Mouse (Mus musculus): Measurements from ENCODE around the gene Rpl23a. TPM values are rescaled to one million over a fixed set of nuclear protein-coding genes. Genes with fewer than 3 reads are reported as not detected.
A peak's percentile ranks its signal among the peaks of the same experiment; 100 is the strongest.
"Not testable (repeated sequence)": the region's sequence is repeated elsewhere in the genome, so short reads cannot be mapped to it uniquely, and the experiment has no call there.

The Rpl23a gene
- polyA plus RNA-seq, 1 experiment from 2014 or later = 1,746 TPM

DNA sequence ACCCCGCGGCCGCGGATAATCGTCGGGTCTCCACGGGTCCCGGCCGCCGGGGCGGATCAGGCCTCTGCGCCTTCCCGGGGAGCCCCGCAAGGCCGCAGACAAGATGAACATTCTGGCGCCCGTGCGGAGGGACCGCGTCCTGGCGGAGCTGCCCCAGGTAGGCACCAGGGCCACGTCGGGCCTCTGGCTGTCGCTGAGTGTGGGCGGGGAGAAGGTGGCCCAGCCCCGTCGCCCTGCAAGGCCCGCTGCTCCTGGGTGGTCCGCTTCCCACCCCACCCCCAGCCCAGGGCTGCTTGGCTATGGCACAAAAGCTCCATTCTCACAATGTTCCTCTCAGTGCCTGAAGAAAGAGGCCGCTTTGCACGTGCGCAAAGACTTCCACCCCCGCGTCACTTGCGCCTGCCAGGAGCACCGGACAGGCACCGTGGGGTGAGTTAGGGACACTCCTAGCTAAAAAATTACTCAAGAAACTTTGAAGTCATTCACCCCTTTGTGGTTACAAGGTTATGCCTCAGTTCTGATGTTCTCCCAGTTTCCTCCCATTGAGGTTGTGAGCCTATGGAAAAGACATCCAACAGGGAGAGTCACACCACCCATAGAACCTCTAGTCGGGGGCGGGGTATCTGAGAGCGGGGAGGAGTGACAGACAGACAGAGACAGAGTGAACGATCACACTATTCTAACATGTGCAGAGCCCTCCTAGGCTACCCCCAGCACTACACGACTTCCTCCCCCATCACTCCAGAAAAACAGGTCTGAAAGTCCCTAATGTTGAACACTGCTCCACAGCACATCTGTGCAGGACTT, 6.1 kb upstream of the Rpl23a start:
- Histone ChIP-seq H3K36me3 (ENCODE audit: control insufficient read depth, insufficient read depth, low read length) (peaks cover 33% of the 10 kb centered on the region), H3K4me3 (ENCODE audit: low read depth, low read length) (peak overlapping the region; percentile 69), H3K4me1 (ENCODE audit: control insufficient read depth, insufficient read depth, low read length) (peaks cover 19% of the 10 kb centered on the region), H3K9ac (ENCODE audit: low read depth, low read length) (peak overlapping the region; percentile 94), H3K4me2 (ENCODE audit: low read depth, low read length) (peak overlapping the region; percentile 70), H3K27me3 (replicated peaks; ENCODE audit: control insufficient read depth, insufficient read depth, low read length) (no peaks in the 10 kb centered on the region), H3K27ac (replicated peaks; ENCODE audit: low read depth, low read length) (peak overlapping the region; percentile 98), H3K9me3 (ENCODE audit: control insufficient read depth, low read length) (no peaks in the 10 kb centered on the region)
- under 1% methylated on average over 35 of the region's 42 CpGs for WGBS
- ATAC-seq (ENCODE audit: low read depth) (peak; percentile 83), DNase-seq (ENCODE audit: low spot score) (peak; percentile 94)

GRCm38 (mm10) chr11:78188331-78189233, 5.2 kb upstream of the Rpl23a start, which contains the start of gene Rab34:
Gene Rab34 (plus strand): TSS chr11:78188430.
- WGBS = 0% methylated on average over 38 of the region's 80 CpGs
- DNase-seq (ENCODE audit: low spot score) (peak; percentile 96), ATAC-seq (ENCODE audit: low read depth) (peak; percentile 91)
- peak within 1 kb of the TSS; percentile 70 for H3K4me2 ChIP-seq (ENCODE audit: low read depth, low read length)
- H3K9ac ChIP-seq (ENCODE audit: low read depth, low read length) = peak within 1 kb of the TSS; percentile 94
- peaks cover 20% of the 10 kb centered on the region for H3K4me1 ChIP-seq (ENCODE audit: control insufficient read depth, insufficient read depth, low read length)
- peaks cover 33% of the 10 kb centered on the region for H3K36me3 ChIP-seq (ENCODE audit: control insufficient read depth, insufficient read depth, low read length)
- H3K4me3 ChIP-seq (ENCODE audit: low read depth, low read length) = peak within 1 kb of the TSS; percentile 69
- no peaks in the 10 kb centered on the region for H3K27me3 ChIP-seq (replicated peaks; ENCODE audit: control insufficient read depth, insufficient read depth, low read length)
- no peaks in the 10 kb centered on the region for H3K9me3 ChIP-seq (ENCODE audit: control insufficient read depth, low read length)
- H3K27ac ChIP-seq (replicated peaks; ENCODE audit: low read depth, low read length) = peak within 1 kb of the TSS; percentile 98

- H3K4me3 ChIP-seq (ENCODE audit: low read depth, low read length); H3K27me3 ChIP-seq (replicated peaks; ENCODE audit: control insufficient read depth, insufficient read depth, low read length); ATAC-seq (ENCODE audit: low read depth); DNase-seq (ENCODE audit: low spot score); H3K9ac ChIP-seq (ENCODE audit: low read depth, low read length); H3K9me3 ChIP-seq (ENCODE audit: control insufficient read depth, low read length); H3K4me2 ChIP-seq (ENCODE audit: low read depth, low read length); H3K27ac ChIP-seq (replicated peaks; ENCODE audit: low read depth, low read length): not testable (repeated sequence)
- WGBS = 93% methylated on average over 6 of the region's 6 CpGs
- H3K4me1 ChIP-seq (ENCODE audit: control insufficient read depth, insufficient read depth, low read length) = peaks cover 20% of the 10 kb centered on the region
- H3K36me3 ChIP-seq (ENCODE audit: control insufficient read depth, insufficient read depth, low read length) = peaks cover 29% of the 10 kb centered on the region
Measured at GRCm38 (mm10) chr11:78184702-78185101, 1.3 kb upstream of the Rpl23a start.

DNA sequence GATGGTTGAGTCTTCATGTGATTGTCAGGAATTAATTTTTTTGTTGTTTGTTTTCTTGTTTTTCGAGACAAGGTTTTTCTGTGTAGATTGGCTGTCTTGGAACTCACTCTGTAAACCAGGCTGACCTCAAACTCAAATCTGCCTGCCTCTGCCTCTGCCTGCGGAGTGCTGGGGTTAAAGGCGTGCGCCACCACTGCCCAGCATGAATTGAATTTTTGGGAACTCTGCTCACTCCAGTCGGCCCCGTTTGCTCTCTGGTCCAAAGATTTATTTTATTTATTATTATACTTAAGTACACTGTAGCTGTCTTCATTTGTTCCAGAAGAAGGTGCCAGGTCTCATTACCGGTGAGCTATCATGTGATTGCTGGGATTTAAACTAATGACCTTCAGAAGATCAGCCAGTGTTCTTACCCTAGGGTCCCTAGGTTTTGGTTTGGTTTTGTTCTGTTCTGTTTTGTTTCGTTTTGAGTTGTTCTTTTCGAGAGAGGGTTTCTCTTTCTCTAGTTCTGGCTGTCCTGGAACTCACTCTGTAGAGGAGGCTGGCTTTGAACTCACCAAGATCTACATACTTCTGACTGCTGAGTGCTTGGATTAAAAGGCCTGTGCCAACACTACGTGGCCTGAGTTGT, 615 bp upstream of the Rpl23a start:
- Histone ChIP-seq H3K9me3 (ENCODE audit: control insufficient read depth, low read length) (no peaks in the 10 kb centered on the region), H3K27ac (replicated peaks; ENCODE audit: low read depth, low read length) (peak overlapping the region; percentile 49), H3K27me3 (replicated peaks; ENCODE audit: control insufficient read depth, insufficient read depth, low read length) (no peaks in the 10 kb centered on the region), H3K9ac (ENCODE audit: low read depth, low read length) (peak overlapping the region; percentile 36; the same call in 1 of the 2 replicates), H3K4me1 (ENCODE audit: control insufficient read depth, insufficient read depth, low read length) (peaks cover 22% of the 10 kb centered on the region), H3K4me2 (ENCODE audit: low read depth, low read length) (peak overlapping the region; percentile 47), H3K4me3 (ENCODE audit: low read depth, low read length) (peak overlapping the region; percentile 83), H3K36me3 (ENCODE audit: control insufficient read depth, insufficient read depth, low read length) (peaks cover 33% of the 10 kb centered on the region)
- DNase-seq (ENCODE audit: low spot score) (no peak), ATAC-seq (ENCODE audit: low read depth) (no peak)
- 50% methylated on average over 10 of the region's 10 CpGs for WGBS

DNA sequence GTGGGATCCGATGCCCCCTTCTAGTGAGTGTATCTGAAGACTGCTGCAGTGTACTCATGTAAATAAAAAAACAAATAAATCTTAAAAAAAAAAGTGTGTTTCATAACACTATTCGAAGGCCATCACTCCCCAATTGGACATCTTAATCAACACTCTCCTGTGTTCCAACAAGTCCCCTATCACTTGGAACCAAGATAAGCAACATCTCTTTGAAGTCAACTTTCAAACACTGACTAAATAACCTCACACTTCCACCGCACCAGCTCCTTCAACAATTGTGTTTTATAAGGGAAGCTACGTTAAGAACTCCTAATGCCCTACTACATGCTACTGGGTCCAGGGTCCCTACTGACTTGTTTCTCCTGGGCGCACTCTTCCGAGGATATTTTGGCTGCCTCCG, 934 bp downstream of the Rpl23a start:
- Histone ChIP-seq H3K27me3 (replicated peaks; ENCODE audit: control insufficient read depth, insufficient read depth, low read length) (no peaks in the 10 kb centered on the region), H3K9ac (ENCODE audit: low read depth, low read length) (peak overlapping the region; percentile 91), H3K27ac (replicated peaks; ENCODE audit: low read depth, low read length) (0 out of 2 replicates have a peak overlapping the region, but pooled peaks have one; percentile 91), H3K4me3 (ENCODE audit: low read depth, low read length) (peak overlapping the region; percentile 83), H3K36me3 (ENCODE audit: control insufficient read depth, insufficient read depth, low read length) (peaks cover 33% of the 10 kb centered on the region), H3K9me3 (ENCODE audit: control insufficient read depth, low read length) (no peaks in the 10 kb centered on the region), H3K4me2 (ENCODE audit: low read depth, low read length) (peak overlapping the region; percentile 98), H3K4me1 (ENCODE audit: control insufficient read depth, insufficient read depth, low read length) (peaks cover 19% of the 10 kb centered on the region)
- 10% methylated on average over 7 of the region's 7 CpGs for WGBS
- DNase-seq (ENCODE audit: low spot score) = no peak
- no peak for ATAC-seq (ENCODE audit: low read depth)

DNA sequence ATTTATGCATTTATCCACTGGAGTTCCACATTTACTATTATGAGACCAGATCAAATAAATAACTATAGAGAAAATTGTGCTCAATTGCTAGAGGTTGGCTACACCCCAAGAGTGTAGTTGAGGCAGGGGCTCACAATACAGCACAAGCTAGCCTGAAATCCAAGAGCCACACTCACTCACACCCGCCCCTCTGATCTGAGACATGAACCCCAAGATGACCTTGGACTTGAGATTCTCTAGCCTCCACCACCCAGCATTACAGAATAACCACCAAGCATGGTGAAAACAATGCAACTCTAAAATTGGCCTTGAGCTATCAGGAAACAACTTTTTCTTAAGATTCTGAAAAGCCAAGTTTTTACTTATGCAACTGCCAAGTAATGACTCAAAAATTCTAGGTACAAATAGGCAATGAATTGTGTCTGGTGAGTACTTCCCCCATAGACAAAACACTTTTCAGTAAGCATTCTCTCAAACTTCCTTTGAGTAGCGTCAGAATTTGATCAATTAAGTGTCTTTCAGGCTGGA, 1.5 kb downstream of the Rpl23a start:
- DNase-seq (ENCODE audit: low spot score) (no peak), ATAC-seq (ENCODE audit: low read depth) (no peak)
- Histone ChIP-seq H3K9ac (ENCODE audit: low read depth, low read length) (peak overlapping the region; percentile 91), H3K4me1 (ENCODE audit: control insufficient read depth, insufficient read depth, low read length) (peaks cover 20% of the 10 kb centered on the region), H3K27me3 (replicated peaks; ENCODE audit: control insufficient read depth, insufficient read depth, low read length) (no peaks in the 10 kb centered on the region), H3K36me3 (ENCODE audit: control insufficient read depth, insufficient read depth, low read length) (peaks cover 33% of the 10 kb centered on the region), H3K27ac (replicated peaks; ENCODE audit: low read depth, low read length) (no peak overlapping the region), H3K9me3 (ENCODE audit: control insufficient read depth, low read length) (no peaks in the 10 kb centered on the region), H3K4me3 (ENCODE audit: low read depth, low read length) (peak overlapping the region; percentile 83), H3K4me2 (ENCODE audit: low read depth, low read length) (peak overlapping the region; percentile 98)
- 37% methylated on average over 2 of the region's 2 CpGs for WGBS

GRCm38 (mm10) chr11:78180081-78180761, 3.2 kb downstream of the Rpl23a start:
- Histone ChIP-seq H3K4me1 (ENCODE audit: control insufficient read depth, insufficient read depth, low read length) (peaks cover 24% of the 10 kb centered on the region), H3K27me3 (replicated peaks; ENCODE audit: control insufficient read depth, insufficient read depth, low read length) (no peaks in the 10 kb centered on the region), H3K9ac (ENCODE audit: low read depth, low read length) (no peak overlapping the region; the same call in 1 of the 2 replicates), H3K9me3 (ENCODE audit: control insufficient read depth, low read length) (no peaks in the 10 kb centered on the region), H3K27ac (replicated peaks; ENCODE audit: low read depth, low read length) (no peak overlapping the region), H3K36me3 (ENCODE audit: control insufficient read depth, insufficient read depth, low read length) (peaks cover 33% of the 10 kb centered on the region), H3K4me2 (ENCODE audit: low read depth, low read length) (peak overlapping the region; percentile 98), H3K4me3 (ENCODE audit: low read depth, low read length) (no peak overlapping the region; the same call in 1 of the 2 replicates)
- ATAC-seq (ENCODE audit: low read depth) = no peak
- 73% methylated on average over 6 of the region's 6 CpGs for WGBS
- DNase-seq (ENCODE audit: low spot score) = no peak

Measured in embryonic facial prominence, embryonic 14.5 days (tissue).